Comparison of ENCODE assay signal across 8 mouse cellular contexts in the genomic region with DNA sequence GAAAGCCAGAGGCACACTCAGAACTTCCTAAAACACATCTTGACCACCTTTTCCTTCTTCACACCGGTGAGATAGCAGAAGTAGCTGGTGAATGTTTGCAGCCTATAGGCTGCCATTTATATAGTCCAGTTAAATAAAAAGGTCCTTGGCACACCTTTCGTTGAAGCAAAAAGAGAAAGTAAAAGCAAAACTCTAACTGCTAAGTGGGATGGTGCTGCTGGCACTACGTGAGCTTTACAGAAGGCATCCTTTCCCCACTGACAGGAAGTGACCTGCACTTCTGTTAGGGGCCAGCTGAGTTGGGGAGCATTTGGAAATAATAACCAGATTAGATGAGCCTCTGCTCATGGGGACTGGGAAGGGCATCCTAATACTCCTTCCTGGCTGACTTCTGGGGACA. TPM values are rescaled to one million over a fixed set of nuclear protein-coding genes. Genes with fewer than 3 reads are reported as not detected.
DNase-seq lines count a peak whose midpoint lies in the region; ATAC-seq lines count a peak whose summit lies in the region.

No protein-coding gene starts in this region.

- H3K27me3 ChIP-seq in neural tube, embryonic 11.5 days (ENCODE audit: control insufficient read depth, insufficient read depth, low read length) = no peaks in the 10 kb centered on the region
- H3K27me3 ChIP-seq in embryonic facial prominence, embryonic 14.5 days (replicated peaks; ENCODE audit: control insufficient read depth, insufficient read depth, low read length) = no peaks in the 10 kb centered on the region
- H3K27me3 ChIP-seq in limb, embryonic 15.5 days = 0 out of 2 replicates have a peak, but pooled peaks cover 8% of the 10 kb centered on the region
- H3K27me3 ChIP-seq in stomach, embryonic 14.5 days (ENCODE audit: control insufficient read depth, insufficient read depth, low read length) = no peaks in the 10 kb centered on the region

- no peak for DNase-seq in neural tube, embryonic 11.5 days (ENCODE audit: low spot score)
- DNase-seq in neural tube, embryonic 10.5 days (ENCODE audit: extremely low spot score, low spot score) = no peak
- no peak for DNase-seq in embryonic facial prominence, embryonic 14.5 days (ENCODE audit: low spot score)
- DNase-seq in right cerebral cortex, postnatal 4 days = no peak
- no peak for DNase-seq in kidney, adult 18-20 months
- no peak for DNase-seq in urinary bladder, postnatal 36 days (ENCODE audit: low spot score in 2 of 2)

- no peaks in the 10 kb centered on the region for H3K36me3 ChIP-seq in neural tube, embryonic 11.5 days (ENCODE audit: control insufficient read depth, insufficient read depth, low read length)
- no peaks in the 10 kb centered on the region for H3K36me3 ChIP-seq in embryonic facial prominence, embryonic 14.5 days (ENCODE audit: control insufficient read depth, insufficient read depth, low read length)
- no peaks in the 10 kb centered on the region for H3K36me3 ChIP-seq in limb, embryonic 15.5 days
- H3K36me3 ChIP-seq in stomach, embryonic 14.5 days (ENCODE audit: control insufficient read depth, insufficient read depth, low read length) = no peaks in the 10 kb centered on the region

- H3K9me3 ChIP-seq in neural tube, embryonic 11.5 days (ENCODE audit: control insufficient read depth, low read length) = no peaks in the 10 kb centered on the region
- H3K9me3 ChIP-seq in embryonic facial prominence, embryonic 14.5 days (ENCODE audit: control insufficient read depth, low read length) = no peaks in the 10 kb centered on the region
- no peaks in the 10 kb centered on the region for H3K9me3 ChIP-seq in limb, embryonic 15.5 days
- no peaks in the 10 kb centered on the region for H3K9me3 ChIP-seq in stomach, embryonic 14.5 days (ENCODE audit: control insufficient read depth, low read depth, low read length)

- H3K27ac ChIP-seq in neural tube, embryonic 11.5 days (ENCODE audit: low read depth, low read length) = no peak overlapping the region
- no peak overlapping the region for H3K27ac ChIP-seq in embryonic facial prominence, embryonic 14.5 days (replicated peaks; ENCODE audit: low read depth, low read length)
- H3K27ac ChIP-seq in limb, embryonic 15.5 days = no peak overlapping the region
- H3K27ac ChIP-seq in stomach, embryonic 14.5 days (ENCODE audit: low read length) = no peak overlapping the region

- no peak overlapping the region; the same call in 1 of the 2 replicates for H3K9ac ChIP-seq in neural tube, embryonic 11.5 days (ENCODE audit: low read length)
- peak overlapping the region; percentile 67; the same call in 1 of the 2 replicates for H3K9ac ChIP-seq in embryonic facial prominence, embryonic 14.5 days (ENCODE audit: low read depth, low read length)
- H3K9ac ChIP-seq in limb, embryonic 15.5 days = no peak overlapping the region
- H3K9ac ChIP-seq in stomach, embryonic 14.5 days (replicated peaks; ENCODE audit: low read depth, low read length) = no peak overlapping the region

- no peak for ATAC-seq in neural tube, embryonic 11.5 days (ENCODE audit: insufficient read depth, low FRiP score, low TSS enrichment)
- no peak for ATAC-seq in embryonic facial prominence, embryonic 14.5 days (ENCODE audit: low read depth)
- ATAC-seq in limb, embryonic 15.5 days (ENCODE audit: insufficient number of reproducible peaks, low FRiP score, low TSS enrichment, low read depth) = no peak
- ATAC-seq in stomach, embryonic 14.5 days (ENCODE audit: insufficient number of reproducible peaks, insufficient read depth, low FRiP score, low read depth) = no peak

- peak overlapping the region; percentile 83 for H3K4me2 ChIP-seq in neural tube, embryonic 11.5 days (ENCODE audit: low read depth)
- peak overlapping the region; percentile 92 for H3K4me2 ChIP-seq in embryonic facial prominence, embryonic 14.5 days (ENCODE audit: low read depth, low read length)
- H3K4me2 ChIP-seq in limb, embryonic 15.5 days = peak overlapping the region; percentile 93; the same call in 1 of the 2 replicates
- peak overlapping the region; percentile 88 for H3K4me2 ChIP-seq in stomach, embryonic 14.5 days (replicated peaks; ENCODE audit: low read depth, low read length)

- peak overlapping the region; percentile 47; the same call in 1 of the 2 replicates for H3K4me3 ChIP-seq in neural tube, embryonic 11.5 days (ENCODE audit: low read depth, low read length)
- H3K4me3 ChIP-seq in embryonic facial prominence, embryonic 14.5 days (ENCODE audit: low read depth, low read length) = peak overlapping the region; percentile 62
- H3K4me3 ChIP-seq in limb, embryonic 15.5 days = peak overlapping the region; percentile 59
- H3K4me3 ChIP-seq in stomach, embryonic 14.5 days (ENCODE audit: low read depth, low read length) = no peak overlapping the region; the same call in 1 of the 2 replicates

- WGBS in neural tube, embryonic 11.5 days = 64% methylated on average over 3 of the region's 3 CpGs
- 79% methylated on average over 3 of the region's 3 CpGs for WGBS in embryonic facial prominence, embryonic 14.5 days
- 75% methylated on average over 3 of the region's 3 CpGs for WGBS in limb, embryonic 15.5 days
- 71% methylated on average over 3 of the region's 3 CpGs for WGBS in stomach, embryonic 14.5 days

- 0 out of 2 replicates have a peak, but pooled peaks cover 2% of the 10 kb centered on the region for H3K4me1 ChIP-seq in neural tube, embryonic 11.5 days (ENCODE audit: control insufficient read depth, insufficient read depth, low read length)
- peaks cover 10% of the 10 kb centered on the region for H3K4me1 ChIP-seq in embryonic facial prominence, embryonic 14.5 days (ENCODE audit: control insufficient read depth, insufficient read depth, low read length)
- peaks cover 11% of the 10 kb centered on the region for H3K4me1 ChIP-seq in limb, embryonic 15.5 days
- no peaks in the 10 kb centered on the region for H3K4me1 ChIP-seq in stomach, embryonic 14.5 days (ENCODE audit: control insufficient read depth, insufficient read depth, low read length)

RNA-seq across cellular contexts. Expression of a gene that starts 0.8 kb away (rescaled TPM):
- 2.1 and 2.6 TPM in 2 replicates for polyA plus RNA-seq in neural tube, embryonic 11.5 days (2014; fragmentation: Nextera tagmentation; extraction: Ambion mirVana)
- 1.1 and 1.2 TPM in 2 replicates for polyA plus RNA-seq in embryonic facial prominence, embryonic 14.5 days (2014; fragmentation: Nextera tagmentation; extraction: Ambion mirVana)
- polyA plus RNA-seq in limb, embryonic 15.5 days (2015; fragmentation: Nextera tagmentation; extraction: Ambion mirVana) = 0.61 and 0.73 TPM in 2 replicates
- polyA plus RNA-seq in stomach, embryonic 14.5 days (2014; fragmentation: Nextera tagmentation; extraction: Ambion mirVana) = 1.0 and 1.5 TPM in 2 replicates
